Mouse (Mus musculus) gastrocnemius, adult 8-10 months (tissue): ENCODE measurements at regions not wholly inside any gene's neighbourhood (a gene's known extent, or its start where the extent isn't known, plus 50 kb on each side); places are given as distances from the start of the nearest gene placed in this dataset.
"Not testable (repeated sequence)": the region's sequence is repeated elsewhere in the genome, so short reads cannot be mapped to it uniquely, and the experiment has no call there.

Source experiments
- DNase-seq, 2 experiments: peaks; one replicate each; pipeline ENCODE4 v3.0.0; 2022; ENCODE audit warnings: low spot score in 2 of 2

DNA sequence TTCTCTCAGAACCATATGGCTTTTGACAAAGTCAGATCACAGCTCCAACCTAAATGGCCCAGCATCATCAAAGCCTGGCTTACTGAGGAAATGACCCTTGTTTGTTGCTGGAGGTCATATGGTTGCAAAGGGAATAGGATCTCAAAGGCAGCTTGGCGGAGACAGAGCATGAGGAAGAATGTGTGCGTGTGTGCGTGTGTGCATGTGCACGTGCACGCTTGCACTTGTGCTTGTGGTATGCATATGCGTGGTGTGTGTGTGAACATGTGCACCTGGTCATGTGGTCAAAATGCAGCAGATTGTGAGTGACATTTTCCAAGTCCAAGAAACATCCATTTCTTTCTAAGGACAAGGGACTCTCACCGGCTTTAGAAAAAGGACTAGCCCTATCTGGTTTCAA lies 216.9 kb downstream of the Dact1 start:
- no peak for DNase-seq

DNA sequence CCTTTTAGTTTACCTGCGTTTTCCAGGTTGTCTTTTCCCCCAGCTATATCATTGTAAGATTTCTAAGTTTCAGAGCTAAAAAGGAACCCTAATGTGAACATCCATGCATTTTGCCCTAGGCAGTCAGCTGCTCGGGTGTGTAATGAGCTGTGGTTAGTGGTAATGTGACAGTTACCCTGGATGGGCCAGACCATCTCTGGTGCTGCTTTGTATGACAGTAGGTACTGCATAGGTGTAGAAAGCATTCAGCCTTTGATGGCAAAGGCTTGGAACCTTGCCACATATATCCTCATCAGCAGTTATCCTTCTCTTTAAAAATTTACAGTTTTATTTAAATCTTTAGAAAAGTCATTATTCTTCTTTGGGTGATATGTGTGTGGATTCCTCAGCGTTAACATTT lies 222.5 kb downstream of the Dact1 start:
- DNase-seq = no peak

DNA sequence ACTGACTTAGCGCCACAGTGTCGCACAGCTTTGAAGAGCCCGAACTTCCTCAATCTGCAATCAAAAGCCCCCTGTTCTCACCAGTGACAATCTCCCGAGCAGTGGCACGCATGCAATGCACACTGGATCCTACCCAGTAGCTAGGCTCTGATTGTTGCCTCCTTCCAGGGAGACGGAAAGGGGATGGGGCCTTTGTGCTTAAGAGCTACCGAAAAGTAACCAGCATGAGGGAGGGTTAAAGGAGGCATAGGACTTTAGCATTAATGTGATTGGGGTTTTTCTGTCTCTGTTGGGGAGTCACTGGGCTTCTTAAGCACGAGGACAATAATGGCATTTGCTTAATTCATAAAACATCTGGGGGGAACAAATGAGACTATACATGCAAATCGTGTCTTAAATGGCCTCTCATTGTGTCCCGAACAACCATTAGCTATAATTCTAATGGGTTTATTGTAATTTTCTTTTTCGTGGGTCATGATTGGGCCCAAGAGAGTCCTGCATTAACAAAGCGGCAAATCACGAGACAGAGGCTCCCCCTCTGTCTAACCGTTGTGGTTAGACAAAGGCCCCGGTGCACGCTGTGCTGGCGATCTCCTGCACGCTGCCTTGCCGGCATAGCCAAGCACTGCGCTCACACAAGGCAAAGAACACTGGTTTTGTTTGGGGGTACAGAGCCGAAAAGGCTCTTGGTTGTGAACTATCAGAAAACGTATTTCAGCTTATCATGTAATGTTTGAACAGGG lies 223.2 kb downstream of the Dact1 start:
- DNase-seq = no peak

DNA sequence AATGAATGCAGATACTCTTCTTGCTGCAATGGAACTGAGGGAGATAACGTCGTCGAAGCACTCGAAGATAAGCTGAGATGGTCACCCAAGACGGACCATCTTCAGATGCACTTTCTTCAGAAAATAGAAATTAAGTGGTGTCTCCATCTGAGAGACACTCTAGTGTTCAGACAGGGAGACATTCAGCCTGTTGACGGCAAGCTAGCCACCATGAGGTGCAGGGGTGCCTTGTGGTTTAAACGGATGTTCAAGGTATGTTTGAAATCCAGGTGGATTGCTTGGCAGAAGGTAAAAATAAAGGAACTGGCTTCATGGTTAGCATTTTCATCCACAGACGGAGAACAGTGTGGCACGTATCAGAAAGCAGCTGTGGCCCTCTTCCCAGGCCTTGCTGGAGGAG lies 224.0 kb downstream of the Dact1 start:
- no peak for DNase-seq

DNA sequence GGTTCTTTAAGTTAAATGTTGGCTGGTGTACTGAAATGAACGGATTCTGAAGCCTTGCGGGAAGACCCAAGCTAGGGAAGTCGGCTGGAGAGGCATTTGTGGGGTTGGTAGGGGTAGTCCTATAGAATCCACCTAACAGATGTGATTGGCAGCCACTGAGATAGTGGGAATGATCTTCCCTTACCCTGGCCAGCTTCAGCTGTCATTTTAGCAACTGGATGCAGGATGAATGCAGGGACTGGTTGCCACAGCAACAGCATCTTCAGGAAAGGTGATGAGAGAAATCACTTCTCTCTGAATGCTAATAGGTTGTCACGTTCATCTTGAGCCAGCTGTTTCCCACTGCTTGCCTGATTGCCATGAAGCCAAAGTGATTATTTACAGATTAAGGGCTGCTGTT lies 224.5 kb downstream of the Dact1 start:
- no peak for DNase-seq

GRCm38 (mm10) chr12:71535251-71535650 lies 225.6 kb downstream of the Dact1 start:
- DNase-seq = no peak

DNA sequence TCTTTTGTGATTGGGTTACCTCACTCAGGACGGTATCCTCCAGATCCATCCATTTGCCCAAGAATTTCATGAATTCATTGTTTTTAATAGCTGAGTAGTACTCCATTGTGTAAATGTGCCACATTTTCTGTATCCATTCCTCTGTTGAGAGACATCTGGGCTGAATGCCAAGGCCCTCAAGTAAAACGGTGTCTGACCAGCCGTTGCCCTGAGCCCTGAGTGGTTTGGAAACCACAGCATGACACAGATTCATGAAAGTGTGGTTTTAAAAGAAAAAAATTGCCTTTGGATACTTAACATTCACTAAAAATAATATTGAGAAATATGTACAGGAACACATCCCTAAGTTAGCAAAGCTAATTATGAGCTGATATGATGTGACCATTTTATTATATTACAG lies 226.1 kb downstream of the Dact1 start:
- not testable (repeated sequence) for DNase-seq

DNA sequence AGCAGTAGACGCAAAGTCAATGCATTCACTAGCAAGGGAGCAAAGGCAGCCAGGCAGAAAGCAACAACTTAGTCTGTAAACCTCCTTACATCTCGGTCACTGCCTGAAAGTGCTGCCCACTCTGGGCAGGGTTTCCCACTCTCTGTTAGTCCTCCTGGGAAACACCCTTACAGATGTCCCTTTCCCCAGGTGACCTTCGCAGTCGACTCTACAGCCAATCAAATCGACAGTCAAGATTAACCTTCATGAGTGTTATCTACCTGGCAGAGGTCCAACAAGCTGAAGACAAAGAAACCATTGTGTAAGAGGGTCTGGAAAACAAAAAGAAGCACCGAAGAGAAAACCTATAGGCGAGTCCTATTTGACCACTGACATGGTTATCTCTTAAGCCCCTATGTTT lies 229.0 kb downstream of the Dact1 start:
- DNase-seq = no peak

DNA sequence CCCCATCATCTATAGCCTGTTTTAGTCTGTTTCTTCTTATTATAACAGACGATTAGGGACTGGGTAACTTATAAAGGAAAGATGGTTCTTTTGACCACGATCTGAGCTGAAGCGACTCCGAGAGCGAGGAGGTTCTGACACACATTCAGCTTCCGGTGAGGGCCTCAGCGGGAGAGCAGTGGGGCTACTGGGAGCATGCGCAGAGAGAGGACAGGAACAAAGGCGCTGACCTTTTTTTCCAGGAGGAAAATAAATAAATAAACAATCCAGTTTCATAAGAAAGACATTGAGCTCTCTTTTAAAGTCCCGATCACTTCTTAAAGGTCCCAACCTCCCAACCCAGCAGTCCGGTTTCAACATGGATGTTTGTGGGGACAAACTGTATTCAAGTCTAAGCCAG lies 230.6 kb downstream of the Dact1 start:
- no peak for DNase-seq

- DNase-seq = no peak
Measured at GRCm38 (mm10) chr12:71541961-71542360, 232.3 kb downstream of the Dact1 start.

DNA sequence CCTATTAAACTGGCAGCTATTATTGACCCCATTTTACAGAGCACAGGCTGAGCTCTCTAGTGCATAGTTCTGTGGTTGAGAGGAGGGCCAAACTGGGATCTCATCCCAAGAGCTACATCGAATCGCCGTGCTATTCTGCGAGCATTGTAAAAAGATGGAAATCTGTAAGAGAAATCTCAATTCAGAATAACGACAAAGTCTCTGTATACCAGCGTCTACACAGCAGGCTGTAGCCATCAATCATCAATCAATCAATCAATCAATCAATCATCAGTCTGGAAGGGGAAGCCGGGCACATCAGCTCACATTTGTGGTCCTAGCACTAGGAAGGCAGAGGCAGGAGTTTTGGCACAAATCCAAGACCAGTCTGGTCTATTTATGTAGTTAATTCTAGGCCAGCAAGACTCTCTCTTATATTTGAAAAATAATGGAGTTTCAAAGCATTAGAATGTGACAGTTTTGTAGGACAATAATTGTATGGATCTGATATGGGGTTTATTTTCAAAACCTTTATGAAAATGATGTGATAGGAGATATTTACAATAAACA lies 234.0 kb downstream of the Dact1 start:
- no peak for DNase-seq

DNA sequence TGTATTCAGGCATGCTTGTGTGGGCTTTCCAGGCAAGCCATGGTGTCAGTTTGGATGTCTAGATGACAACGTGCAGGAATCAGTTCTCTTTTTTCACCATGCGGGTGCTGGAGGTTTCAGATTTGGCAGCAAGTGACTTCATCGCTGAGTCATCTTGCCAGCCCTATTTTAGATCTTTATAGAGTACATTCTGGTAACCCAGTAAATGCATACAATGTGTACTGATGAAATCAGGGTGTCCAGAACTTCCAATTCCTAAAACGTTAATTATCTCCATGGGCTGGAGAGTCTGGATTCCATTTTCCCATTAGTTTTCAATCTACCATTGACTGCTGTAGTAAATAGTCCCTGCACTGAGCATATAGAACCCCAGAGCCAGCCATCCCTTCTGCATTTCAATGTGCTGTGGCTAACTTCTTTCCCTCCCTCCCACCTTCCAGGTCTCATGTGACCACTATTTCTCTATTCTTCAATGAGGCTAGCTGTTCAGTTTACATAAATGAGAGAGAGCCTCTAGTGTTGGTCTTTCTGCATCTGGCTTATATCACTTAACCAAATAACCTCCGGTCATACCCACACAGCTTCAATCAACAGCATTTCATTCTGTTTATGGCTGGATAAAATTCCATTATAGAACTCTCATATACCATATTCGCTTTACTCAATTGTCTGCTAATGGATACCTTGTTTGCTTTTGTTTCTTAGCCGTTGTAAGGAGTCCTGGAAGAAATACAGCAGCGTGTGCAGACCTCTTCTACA lies 234.9 kb downstream of the Dact1 start:
- no peak for DNase-seq

DNA sequence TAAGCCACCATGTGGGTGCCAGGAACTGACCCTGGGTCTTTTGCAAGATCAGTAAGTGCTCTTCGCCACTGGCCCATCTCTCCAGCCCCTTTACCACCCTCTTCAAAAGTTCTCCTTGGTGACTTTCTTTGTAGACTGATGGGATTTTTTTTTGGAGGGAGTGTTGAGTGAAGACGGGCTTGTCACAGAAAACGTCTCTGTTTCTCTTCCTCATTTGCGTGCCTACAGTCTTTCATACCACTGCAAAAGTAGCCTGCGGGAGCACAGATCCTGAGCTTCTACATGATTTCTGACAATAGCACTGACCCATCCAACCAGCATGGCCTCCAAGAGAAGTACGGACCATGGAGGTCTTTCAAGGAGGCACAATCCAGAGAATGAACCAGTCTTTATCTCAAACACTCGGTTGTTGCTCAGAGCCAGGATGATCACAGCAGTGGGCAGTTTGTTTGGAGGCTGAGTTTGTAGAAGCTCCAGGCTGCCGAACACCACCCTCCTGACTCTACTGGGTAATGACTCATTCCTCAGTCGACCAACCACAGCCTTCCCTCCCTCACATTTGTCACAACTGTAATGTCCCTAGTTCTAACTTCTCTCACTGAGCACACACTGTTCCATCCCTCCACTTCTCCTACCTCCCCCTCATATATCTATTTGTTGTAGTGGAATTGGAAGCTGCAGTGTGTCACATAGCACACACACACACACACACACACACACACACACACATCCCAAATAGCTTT lies 237.0 kb downstream of the Dact1 start:
- no peak for DNase-seq

DNA sequence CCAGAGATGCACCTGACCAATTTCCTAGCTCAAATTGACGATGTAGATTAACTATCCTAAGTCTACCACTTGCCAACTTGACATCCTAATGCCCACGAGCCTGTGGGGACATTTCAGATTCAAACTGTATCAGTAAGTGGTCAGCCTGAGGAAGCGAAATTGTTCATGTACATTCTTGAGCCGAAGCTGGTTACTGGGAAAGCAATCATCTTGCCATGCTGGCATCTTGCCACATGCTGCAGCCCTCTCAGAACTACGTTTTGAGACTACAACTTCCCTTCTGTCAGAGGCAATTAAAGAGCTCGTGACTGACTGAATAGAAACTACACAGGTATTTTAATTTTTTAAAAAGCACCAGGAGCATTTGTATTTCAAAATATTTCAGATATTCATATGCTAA lies 239.7 kb downstream of the Dact1 start:
- DNase-seq = no peak

DNA sequence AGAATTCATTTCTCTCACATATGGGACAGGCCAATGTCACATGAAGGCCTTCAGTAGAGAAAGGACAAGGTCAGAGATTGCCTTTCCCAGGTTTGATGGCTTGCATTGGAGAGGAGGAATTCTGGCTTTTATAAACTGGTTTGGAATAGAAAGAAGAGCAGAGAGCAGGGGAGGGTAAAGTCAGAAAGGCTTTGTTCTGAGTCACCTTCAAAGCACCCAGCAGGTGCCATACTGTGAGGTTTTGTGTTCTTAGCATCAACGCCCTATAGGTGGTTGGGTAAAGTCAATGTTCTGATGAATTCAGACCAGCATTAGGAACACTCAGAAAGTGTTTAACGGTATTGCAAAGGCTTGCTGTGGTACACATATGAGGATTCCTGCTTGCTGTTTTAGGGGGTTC lies 244.5 kb downstream of the Dact1 start:
- DNase-seq = no peak

GRCm38 (mm10) chr12:71561259-71561658 lies 251.6 kb downstream of the Dact1 start:
- DNase-seq = no peak

DNA sequence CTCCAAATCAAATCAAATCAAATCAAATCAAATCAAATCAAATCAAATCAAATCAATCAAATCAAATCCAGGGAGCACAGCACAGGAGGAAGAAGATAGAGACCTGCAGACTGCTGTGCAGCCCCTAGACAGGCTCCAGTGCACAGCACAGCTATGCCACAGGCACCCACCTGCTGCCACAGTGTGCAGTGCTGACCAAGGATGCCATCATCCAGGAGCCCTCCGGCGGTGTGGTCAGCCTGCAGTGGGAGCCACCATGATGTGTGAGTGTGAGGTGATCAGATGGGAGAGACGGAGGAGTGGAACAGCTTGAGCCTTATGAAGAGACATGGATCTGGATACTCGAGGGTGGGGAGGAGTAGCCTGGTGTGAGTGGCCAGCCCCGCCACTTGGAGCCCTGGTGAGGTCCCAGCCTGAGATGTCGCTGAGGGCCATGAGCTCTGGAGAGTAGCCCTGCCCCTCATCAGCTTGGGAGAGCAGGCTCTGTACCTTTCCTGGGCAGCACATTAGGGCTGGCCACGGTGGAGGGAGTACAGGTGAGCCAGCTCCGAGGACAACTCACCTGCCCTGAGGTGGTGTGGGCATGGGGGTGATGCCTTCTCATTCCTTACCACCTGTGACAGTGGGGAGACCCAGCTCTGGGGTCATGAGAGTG lies 252.4 kb downstream of the Dact1 start:
- no peak for DNase-seq

- DNase-seq = no peak
Measured at GRCm38 (mm10) chr12:71563219-71563618, 253.5 kb downstream of the Dact1 start.

DNA sequence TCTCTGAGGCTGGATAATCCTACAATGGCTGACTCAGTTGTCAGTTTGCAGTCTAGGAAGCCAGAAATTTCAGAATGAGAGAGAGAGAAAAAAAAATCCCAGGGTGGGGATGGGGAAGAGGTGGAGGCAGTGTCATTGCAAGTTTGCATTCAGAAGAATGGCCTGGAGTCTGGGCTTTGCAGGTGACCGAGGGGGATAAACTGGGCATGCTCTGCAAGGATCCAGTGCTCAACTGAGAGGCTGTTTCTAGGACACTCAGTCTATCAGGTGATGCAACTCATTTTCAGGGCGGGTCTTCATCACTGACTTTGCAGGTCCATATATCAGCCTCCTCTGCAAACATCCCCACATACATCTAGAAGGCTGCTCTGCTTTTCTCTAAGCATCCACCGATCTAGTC lies 256.7 kb downstream of the Dact1 start:
- DNase-seq = no peak

GRCm38 (mm10) chr12:71568251-71568650 lies 258.6 kb downstream of the Dact1 start:
- no peak for DNase-seq

GRCm38 (mm10) chr12:71568880-71569390 lies 259.3 kb downstream of the Dact1 start:
- no peak for DNase-seq
